Mouse (Mus musculus): ENCODE measurements around the gene Cdh12. TPM values are rescaled to one million over a fixed set of nuclear protein-coding genes. Genes with fewer than 3 reads are reported as not detected.
A peak's percentile ranks its signal among the peaks of the same experiment; 100 is the strongest.
"Not testable (repeated sequence)": the region's sequence is repeated elsewhere in the genome, so short reads cannot be mapped to it uniquely, and the experiment has no call there.

Cdh12 gene
- total RNA-seq, 2 experiments from 2014 or later = 27.0 to 28.9 TPM

DNA sequence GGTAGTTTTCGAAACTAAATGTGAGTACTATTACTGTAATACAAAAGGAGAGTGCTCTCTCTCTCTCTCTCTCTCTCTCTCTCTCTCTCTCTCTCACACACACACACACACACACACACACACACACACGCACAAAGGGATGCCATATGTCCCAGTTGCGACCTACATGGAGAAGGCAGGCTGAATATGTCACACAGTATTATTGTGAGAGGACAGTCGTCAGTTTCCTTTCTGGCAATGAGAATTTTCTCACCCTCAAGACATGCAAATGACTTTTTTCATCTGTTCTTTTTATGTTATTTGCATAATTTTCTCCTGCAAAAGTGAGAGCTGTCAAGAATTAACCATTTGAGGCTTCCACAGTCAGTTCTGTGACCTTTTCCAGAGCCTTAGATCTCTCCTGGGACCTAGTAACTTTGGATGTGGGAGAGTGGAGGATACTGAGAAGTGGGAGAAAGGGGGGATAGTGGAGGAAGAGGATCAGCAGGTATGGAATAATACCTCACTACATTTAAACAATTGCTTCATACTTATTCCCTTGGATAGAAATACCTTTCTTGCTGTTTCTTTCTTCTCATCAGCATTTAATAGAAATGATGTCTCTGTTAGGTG lies 660.9 kb downstream of the Cdh12 start:
- DNase-seq = no peak

DNA sequence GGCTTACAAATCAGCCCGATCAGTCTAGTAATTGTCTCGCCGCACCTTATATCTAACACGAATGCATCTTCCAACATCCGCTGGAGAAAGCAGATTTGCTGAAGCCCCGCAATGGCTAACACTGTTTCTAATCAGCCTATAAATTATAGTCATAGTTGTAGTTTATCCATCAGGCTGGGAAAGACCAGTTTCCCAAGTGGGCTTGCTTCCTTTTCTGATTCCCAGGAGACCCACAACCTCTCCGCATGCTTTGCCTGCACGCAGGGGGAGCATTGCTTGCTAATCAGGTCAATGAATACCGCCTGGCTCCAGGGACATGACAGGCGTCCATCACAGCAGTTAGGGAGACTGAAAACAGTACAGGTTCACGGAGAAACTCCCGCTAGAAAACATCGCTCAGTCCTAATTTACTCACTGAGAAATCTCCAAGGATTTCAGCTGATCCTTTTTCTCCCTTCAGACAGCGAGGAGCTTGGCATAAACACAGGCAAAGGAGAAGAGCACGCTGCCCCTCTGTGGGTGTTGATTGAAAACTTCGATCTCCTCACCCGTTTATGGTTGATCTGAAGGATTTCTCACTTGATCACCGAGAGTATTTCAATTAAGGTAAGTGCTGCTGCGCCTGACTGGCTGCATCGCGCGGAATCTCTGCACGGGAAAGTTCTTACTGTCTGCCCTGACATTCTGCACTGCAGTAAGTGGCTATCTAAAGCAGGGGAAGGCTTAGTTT lies 662.0 kb downstream of the Cdh12 start:
- peak; percentile 35 to 43 for DNase-seq

DNA sequence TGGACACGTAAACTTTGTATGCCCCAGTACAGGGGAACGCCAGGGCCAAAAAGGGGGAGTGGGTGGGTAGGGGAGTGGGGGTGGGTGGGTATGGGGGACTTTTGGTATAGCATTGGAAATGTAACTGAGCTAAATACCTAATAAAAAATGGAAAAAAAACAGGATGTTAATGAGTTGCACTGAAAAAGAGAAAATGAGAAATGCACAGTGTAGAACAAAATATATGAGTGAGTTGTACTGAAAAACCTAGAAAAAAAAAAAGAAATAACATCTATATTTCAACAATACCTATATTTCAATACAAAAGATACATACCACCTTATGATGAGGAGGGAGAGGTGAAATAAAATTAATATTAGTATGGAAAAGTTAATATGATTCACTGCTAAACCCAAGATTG lies 665.7 kb downstream of the Cdh12 start:
- DNase-seq = not testable (repeated sequence)

DNA sequence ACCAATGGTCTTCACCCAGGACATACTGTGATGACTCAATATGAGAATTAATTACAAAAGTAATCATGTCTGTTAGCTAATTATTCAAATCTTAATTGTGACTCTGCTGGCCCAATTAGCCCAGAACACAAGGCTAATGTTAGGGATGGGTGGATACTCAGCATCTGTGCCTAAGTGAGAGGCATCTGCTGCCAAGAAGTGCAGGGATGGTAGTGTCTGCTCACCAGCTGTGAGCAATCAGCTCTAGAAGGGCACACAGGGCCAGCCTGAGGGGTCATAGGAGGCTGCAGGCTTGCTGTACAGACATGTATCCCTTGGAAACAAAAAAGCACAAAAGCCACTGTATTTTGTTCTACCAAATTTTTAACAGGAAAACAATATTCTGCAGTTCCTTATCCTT lies 681.6 kb downstream of the Cdh12 start:
- DNase-seq = no peak

DNA sequence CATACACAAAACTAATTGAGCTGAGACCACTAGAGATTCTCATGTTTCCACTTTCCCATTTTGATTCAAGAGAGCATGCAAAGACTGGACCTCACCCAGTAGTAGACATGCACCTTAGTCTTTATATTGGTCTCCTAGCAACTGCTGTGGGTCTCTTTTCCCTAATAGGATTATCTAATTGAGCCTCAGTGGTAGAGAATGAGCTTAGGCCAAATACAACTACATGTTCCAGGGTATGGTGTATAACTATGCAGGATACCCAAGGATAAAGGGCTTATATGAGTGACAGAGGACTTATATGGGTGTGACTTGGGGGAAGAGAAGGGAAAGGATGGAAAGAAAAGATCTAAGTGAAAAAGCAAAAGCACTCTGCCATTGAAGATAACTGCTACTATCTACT lies 683.9 kb downstream of the Cdh12 start:
- no peak for DNase-seq

DNA sequence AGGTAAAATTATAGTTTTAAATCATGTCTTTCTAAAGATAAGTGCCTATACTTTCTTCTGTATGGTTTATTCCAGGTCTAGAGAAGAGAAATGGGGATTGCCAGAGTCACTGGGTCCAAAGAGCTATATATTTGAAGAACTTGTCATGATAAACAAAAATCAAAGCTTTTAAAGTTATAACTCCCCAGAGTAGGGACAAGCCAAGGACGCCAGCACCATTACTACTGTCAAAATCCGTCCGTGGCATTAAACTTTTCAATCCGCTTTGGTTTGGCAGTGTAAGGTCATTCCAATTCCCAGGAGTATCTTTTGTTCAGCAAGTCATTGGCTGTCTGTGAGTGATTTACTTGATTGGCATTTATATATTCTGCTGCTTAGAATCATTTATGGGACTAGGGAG lies 697.8 kb downstream of the Cdh12 start:
- DNase-seq = no peak

DNA sequence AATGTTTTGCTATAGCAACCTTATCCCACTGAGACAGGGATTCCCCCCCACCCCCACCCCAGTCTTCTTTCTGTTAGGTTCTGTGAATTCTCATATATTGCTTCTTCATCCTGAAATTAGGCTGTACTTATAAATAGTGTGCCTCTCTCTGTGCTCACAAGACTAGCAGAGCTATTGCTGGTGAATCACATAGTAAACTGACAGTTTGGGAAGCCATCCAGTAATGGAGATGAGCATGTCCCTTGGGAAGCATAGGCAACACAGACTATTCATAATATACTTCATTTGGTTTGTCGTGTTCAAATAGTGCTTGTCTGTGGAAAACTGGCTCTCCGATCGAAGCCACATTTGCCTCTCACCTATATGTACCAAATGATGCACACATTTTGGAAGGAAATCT lies 704.5 kb downstream of the Cdh12 start:
- no peak for DNase-seq

DNA sequence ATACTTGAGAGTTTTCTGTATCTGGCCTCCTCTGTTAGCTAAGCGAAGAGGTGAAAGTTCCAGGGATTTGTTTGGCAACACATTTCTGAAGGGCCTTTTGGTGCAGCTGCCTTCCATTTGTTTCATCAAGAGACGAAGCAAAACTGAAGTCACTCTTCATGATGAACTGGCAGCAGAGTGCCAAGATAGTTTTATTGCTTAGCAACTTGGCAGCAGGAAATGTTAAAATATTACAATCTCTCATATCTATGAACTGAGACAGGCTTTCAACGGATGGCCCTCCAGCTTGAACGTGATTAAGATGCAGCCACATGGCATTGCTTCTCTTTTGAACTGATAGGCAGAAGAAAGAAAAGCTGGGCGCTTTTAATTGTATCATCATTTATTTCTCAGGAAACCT lies 730.7 kb downstream of the Cdh12 start:
- peak; percentile 17 to 30 for DNase-seq

DNA sequence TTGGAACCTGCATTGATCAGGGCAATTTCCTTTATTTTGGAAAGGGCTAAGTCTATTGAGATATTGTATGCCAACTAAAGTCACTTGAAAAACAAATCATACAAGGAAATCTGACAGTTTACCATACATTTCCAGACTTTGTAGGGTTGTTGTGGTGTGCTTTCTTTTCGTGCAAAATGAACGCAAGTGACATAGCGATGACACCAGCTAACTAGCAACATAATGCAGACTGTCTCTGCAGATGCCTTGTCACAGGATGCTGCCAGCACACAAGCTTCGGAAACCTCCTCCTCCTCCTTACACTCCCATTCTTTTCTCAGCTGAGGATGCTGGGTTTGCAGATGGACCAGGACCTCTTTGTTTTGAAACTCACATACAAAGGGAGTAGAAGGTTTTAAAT lies 731.1 kb downstream of the Cdh12 start:
- DNase-seq = peak; percentile 9 to 15

DNA sequence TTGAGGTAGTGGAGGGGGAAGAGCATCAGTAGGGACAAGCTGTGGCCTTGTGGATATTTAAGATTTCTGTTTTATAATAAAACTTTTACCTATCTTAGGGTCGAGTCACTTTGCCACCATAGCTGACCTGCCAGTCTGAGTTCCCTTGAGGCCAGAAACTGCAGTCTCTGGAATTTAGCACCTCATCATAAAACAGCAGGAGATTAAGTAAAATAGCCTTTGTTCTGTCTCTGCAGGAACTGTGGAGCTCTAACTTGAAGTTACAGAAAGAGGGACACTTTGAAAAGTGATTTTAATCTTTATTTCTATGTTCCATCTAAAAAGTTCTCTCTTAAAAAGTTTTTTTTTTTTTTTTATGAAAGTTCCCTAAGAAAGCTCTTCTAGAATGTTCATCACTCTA lies 736.7 kb downstream of the Cdh12 start:
- DNase-seq = no peak

DNA sequence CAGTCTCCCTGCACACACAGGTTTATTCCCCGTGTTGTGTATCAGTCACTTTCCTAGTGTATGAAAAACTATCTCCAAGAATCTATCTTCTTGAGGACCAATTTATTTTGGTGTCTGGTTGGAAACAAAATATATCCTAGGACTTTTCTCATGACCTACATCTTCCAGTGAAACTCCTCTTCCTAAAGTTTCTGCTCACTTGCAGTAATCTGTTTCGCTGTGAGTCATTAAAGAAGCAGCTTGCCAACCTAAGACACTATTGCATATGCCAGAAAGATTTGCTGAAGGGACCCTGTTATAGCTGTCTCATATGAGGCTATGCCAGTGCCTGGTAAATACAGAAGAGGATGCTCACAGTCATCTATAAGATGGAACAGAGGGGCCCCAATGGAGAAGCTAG lies 761.0 kb downstream of the Cdh12 start:
- DNase-seq = not testable (repeated sequence)

DNA sequence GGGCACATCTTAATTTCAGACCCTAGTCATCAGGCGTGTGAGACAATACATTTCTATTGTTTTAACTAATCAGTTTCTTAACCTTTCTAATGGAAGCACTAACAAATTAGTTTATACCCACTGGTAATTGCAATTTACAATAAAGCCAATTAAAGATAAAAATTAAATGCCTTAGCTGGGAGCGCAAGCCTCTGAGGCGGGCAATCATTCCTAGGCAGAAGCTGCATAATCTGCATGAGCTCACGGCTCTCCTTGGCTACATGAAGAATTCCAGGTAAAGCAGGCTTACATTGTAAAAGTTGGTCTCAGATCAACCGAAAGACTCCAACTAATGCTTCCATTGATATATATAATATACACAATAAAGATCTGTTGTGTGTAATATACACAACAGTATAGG lies 773.9 kb downstream of the Cdh12 start:
- no peak for DNase-seq

DNA sequence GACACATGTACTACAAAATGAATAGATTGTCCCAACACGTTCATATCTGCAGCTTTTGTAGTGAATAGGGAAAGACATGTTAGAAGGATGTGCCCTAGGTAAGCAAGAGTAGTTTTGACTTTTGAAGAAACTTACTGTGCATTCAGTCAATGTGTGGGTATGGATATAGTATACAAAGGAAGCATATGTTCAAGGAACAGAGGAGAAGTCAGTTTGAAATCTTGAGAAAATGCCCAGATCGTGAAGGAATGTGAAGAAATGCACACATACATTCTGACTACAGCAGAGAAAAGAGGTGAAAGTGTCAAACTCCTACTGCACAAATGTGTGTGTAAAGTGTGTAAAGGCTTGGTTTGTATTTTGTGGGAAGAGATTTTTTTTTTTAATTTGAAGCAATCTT lies 812.3 kb downstream of the Cdh12 start:
- no peak for DNase-seq

DNA sequence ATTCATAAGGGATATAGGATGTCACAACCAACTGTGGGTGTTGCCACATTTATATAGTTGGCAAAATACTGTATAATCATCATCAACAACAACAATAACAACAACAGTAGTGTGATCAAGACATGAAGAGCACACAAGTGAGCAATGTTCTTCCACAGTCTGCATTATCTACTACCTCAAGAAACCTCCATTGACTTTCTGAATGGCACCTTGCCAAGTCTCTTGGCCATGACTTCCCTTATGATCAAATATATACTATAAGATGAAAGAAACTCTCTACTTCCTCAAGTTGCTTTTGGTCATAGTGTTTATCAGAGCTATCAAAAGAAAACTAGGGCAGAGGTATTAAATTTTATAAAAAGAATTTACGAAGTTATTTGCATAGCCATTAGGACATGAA lies 820.8 kb downstream of the Cdh12 start:
- no peak for DNase-seq

DNA sequence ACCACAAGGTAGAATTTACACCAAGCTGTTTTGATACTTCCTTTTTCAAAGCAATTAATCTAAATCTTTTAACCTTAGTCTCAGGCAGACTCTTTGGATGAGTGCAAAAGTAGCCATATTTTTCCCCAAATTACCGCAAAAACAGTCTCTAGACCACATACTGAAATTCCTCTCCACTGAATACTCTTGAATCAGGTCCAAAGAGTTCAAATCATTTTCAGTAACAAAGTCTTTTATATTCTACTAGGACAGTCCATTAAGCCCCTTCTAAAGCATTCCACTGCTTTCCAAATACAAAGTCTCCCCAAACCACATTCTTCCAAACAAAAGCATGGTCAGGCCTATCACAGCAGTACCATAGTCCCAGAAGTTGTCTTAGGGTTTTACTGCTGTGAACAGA lies 848.0 kb downstream of the Cdh12 start:
- DNase-seq = no peak

DNA sequence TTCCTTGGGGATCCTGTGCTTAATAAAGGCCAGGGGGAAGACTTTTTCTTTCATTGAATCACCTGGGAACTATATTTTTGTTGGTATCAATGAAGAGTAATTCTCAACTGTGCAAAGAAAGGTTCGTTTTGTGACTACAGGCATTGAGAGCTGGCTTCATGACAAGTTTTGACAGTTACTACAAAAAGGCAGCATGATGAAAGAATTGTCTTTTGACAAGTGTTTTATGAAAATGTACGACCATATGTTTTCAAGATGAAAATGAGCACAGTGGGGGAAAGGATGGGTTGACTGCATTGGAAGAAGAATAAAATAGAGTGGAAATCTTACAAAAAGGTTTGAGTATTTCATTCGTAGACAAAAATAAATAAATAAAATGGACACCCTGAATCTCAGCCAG lies 866.4 kb downstream of the Cdh12 start:
- no peak for DNase-seq

DNA sequence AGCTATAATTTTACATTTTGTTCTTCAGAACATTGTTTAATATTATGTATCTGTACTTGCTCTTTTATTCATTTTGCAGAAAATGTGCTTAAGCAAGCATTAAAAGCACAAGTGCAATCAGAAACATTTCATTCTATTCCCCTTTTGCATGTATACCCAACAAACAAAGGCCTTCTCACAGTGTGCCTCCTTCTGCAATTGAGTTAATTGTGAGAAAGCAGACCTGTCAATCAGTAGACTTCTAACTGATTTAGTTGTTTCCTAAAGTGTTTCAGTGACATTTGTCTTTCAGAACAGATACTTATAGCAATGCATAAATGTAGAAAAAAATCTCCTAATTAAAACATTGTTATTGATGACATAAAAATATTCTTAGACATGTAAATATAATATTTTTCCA lies 894.8 kb downstream of the Cdh12 start:
- DNase-seq = no peak

DNA sequence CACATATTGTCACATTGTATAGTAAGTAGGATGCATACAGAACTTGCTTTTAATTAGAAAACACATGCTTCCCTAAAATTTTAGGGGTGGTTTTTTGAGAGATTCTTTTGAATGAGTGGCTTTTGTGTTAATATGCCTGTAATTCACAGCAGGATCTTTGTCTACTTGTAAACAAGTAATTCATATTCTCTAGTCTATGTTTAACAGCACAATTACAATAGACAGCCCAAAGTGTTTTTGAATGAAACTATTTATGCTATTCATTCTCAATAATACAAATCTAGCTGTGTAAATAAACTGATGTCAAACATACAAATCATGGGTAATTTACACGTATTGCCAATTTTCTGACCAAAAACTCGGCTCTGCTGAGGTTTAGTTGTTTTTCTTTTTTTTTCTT lies 895.3 kb downstream of the Cdh12 start:
- DNase-seq = no peak

DNA sequence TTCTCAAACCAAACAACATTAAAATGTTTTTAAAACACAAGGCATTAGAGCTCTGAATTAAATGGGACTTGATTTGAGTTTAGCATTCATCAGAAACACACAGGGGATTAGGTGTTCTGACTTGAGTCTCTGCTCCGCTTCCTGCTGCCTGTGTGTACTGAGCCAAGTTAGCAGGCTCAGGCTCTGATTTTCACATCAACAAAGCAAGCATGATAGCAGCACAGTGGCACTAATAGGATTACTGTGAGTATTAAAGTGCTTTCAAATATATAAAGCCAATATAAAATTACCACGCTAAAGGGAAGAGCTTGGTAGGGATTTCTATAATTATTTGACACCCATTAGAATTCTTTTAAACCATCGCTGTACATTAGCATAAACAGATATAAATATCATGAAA lies 895.7 kb downstream of the Cdh12 start:
- no peak for DNase-seq

DNA sequence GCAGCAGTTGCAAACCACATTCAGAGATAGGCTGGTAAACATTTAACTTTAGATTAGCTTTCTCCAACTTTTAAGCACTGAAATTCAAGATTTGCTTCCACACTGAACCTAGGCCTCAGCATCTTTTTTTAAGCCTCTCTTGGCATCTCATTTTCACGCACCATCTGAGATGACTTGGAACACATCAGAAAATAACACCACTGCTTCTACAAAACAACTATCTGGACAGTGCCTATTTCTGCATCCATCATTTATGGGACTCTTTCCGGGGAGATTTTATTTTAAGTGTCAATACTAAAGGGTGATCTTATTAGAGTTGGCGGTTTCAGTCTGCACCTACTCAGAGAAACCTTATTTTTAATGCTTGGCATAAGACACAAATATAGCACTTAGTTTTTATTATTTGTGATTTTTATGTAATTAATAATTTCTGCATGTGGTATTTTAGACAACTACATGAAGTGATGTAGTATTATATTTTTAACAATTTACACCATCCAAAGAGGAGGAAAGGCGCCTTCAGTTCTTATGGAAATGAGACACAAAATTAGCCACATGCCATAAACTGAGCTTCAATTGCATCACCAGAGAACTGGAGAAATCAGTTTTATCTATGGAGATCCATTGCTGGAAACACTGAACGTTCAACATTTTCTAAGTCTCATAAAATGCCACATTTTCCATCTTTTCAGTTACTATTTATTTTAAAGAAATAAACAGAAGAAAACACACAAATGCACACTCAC lies 906.5 kb downstream of the Cdh12 start:
- DNase-seq = no peak

DNA sequence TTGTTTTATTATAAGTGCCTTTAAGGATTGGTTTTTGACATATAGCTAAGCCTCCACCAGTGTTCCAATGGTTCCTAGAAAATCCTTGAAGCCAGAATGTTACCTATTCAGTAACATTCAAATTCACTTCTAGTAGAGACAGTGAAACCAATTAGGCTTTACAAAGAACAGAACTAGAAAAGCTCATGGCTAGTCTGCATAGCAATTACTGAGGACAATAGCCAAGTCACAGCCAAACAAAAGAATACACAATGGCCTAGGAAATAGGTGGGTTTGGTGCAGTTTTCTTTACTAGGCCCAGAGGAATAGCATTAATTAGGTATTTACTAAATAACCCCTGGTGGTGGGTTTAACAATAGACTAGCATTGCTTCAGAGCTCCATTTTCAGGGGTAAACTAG lies 917.3 kb downstream of the Cdh12 start:
- DNase-seq = no peak

DNA sequence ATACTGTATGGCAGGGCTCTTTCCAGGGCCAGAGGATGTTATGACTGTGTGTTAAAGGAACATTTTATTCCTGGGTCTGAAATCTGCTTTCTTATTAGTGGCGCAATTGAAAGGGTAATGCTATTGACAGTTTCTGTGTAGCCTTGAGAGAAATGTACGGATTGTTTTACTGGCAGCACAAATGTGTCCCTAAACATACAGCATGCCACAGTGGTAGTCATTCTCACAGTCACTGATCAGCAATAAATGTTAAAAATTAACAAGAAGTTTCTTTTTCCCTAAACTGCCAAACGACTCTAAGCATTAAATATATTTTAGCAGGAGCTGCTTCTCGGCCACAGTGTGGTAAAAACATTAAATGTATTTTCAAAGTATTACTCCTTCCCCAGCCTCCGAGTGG lies 926.4 kb downstream of the Cdh12 start:
- no peak for DNase-seq

DNA sequence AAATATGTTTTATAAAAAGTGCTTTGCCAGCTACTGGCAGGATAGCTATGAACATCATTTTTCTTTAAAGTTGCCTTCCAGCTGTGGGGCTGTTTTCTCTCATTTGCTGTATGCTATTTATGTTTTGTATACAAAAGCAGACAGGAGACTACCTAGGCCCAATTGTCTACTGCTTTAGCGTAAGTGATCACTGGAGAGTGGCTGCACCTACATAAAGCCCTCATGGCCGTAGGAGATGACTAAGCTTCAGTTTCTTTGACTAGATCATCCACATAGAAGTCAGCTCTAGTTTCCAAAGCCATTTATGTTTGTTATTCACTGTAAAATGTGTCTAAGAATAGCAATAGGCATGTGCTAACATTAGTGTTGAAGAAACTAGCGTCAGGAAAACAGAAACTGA lies 926.8 kb downstream of the Cdh12 start:
- DNase-seq = no peak

DNA sequence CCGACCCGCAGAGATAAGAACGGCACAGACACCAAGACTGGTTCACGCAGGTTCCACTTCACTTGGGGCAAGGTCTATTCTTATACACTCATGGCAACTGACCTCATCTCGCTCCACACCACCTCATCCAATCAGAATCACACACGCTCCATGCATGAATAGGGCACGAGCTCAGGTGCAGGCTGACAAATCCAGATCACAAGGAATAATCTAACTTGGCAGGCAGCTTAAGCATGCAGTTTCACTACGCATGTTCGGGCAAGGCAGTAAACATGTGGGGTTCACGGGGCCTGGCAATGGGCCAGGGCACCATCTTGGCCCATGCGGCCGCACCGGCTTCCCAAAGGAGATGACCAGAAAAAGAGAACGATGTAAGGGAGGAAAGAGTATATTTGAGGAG lies 942.4 kb downstream of the Cdh12 start:
- not testable (repeated sequence) for DNase-seq

Data from layer of hippocampus, postnatal 36 days (tissue).